Mouse (Mus musculus) bone marrow macrophage, adult 2 months (primary cell): ENCODE data around the gene Gm5475. TPM values are rescaled to one million over a fixed set of nuclear protein-coding genes. Genes with fewer than 3 reads are reported as not detected.

Experiments used
- H3K27ac ChIP-seq: 2 replicates; pipeline ENCODE4 v1.5.1; 2012; ENCODE audit warnings: low read depth, low read length; ENCODE audit not compliant: insufficient read depth
- H3K4me1 ChIP-seq: 2 replicates; pipeline ENCODE4 v1.6.1; 2012; ENCODE audit warnings: low read length; ENCODE audit not compliant: control insufficient read depth, insufficient read depth
- H3K4me3 ChIP-seq: 2 replicates; pipeline ENCODE4 v1.5.1; 2012; ENCODE audit warnings: mild to moderate bottlenecking, low read length, moderate library complexity; ENCODE audit not compliant: insufficient read depth
- CTCF ChIP-seq: IDR thresholded peaks from 2 replicates; pipeline ENCODE4 v1.5.1; 2012; ENCODE audit warnings: low read depth, mild to moderate bottlenecking, low read length, moderate library complexity
- POLR2A ChIP-seq: IDR thresholded peaks from 2 replicates; pipeline ENCODE4 v1.6.1; 2012; ENCODE audit warnings: mild to moderate bottlenecking, low read depth, low read length, borderline replicate concordance
- polyA plus RNA-seq: library from polyadenylated mRNA; stranded (reverse); fragments of >200 nt; gene quantifications from 2 replicates; pipeline ENCODE4 v1.2.4, GENCODE M21; 2012; ENCODE audit not compliant: missing spikeins, insufficient read depth, insufficient read length

The Gm5475 gene
- polyA plus RNA-seq, 1 experiment = not detected

DNA sequence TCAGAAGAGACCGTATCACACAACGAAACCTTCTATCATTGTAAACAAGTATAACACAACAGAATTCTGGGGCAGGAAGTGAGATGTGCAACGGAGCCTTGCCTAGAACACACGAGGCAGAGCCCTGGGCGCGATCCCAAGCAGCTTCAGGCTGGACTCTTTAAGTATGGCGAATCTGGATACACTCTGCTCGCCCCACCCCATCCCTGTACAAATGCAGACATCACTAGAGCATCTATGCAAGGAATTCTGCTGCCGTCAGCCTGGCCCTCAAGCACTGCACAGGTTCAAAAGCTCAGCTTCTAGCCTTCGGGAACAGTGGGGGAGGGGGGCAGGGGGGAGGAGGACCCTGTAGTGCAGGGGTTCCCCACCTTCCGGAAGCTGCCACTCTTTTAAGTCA, 28.9 kb upstream of the Gm5475 start:
- no peak overlapping the region for H3K4me3 ChIP-seq
- H3K4me1 ChIP-seq = no peaks in the 10 kb centered on the region
- no peak overlapping the region for H3K27ac ChIP-seq
- no peak for TF ChIP-seq POLR2A
- no peak for TF ChIP-seq CTCF

DNA sequence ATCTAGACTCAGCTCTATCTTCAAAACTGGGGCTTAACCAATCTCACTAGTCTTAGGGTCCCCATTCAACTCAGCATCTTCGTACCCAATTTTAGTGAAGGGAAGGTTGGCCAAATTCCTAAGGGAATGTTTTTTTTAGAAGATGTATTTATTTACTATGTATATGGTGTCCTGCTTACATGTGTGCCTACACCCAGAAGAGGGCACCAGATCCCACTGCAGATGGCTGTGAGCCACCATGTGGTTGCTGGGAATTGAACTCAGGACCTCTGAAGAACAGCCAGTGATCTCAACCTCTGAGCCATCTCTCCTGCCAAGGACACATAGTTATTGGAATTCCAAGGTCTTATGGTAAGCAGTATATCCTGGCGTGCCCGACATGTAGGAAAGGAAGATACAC, 26.4 kb upstream of the Gm5475 start:
- Histone ChIP-seq H3K27ac (no peak overlapping the region), H3K4me1 (no peaks in the 10 kb centered on the region), H3K4me3 (no peak overlapping the region)
- TF ChIP-seq CTCF (peak; percentile 14; the same call in 1 of the 2 replicates), POLR2A (no peak)

- H3K27ac ChIP-seq = no peak overlapping the region
- H3K4me1 ChIP-seq = peaks cover 14% of the 10 kb centered on the region
- no peak for TF ChIP-seq POLR2A
- no peak for TF ChIP-seq CTCF
- no peak overlapping the region for H3K4me3 ChIP-seq
These were observed 21.2 kb upstream of the Gm5475 start for GRCm38 (mm10) chr15:100400592-100401250.

DNA sequence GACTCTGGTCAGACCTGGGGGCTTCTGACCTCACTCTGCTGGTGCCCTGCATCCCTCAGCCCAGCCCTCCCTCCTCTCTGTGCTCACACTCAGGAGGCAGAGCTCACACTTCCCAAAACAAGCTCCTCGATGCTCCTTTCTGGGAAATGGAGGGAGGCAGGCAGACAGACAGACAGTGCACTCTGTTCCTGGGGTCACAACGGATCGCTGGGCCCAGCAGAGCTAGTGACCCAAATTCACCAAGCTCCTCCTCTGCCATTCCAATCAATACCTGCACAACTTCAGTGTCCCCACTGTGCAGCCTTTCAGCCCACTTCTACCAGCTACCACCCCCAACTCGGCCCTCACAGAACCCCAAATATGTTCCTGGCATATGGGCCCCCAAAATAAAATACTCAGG, 20.1 kb upstream of the Gm5475 start:
- peaks cover 20% of the 10 kb centered on the region for H3K4me1 ChIP-seq
- H3K4me3 ChIP-seq = no peak overlapping the region
- no peak overlapping the region for H3K27ac ChIP-seq
- no peak for TF ChIP-seq CTCF
- no peak for TF ChIP-seq POLR2A

DNA sequence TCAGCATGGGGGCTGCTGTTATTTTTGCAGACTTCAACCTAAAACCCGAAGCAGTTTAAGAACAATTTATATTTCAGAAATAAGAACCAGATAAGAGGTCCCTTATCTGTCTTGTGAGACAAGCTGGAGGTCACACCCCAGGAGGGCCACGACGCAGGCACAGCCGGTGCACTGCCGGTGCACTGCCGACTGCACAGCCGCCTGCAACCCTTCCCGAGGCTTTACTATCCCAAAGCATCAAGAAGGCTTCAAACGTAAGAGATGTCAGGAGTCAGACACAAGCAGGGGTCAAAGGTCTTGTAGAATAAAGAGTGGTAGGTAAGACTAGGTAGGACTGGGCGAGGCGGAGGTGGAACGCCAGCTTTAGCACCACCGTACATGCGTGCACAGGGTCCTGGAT, 19.6 kb upstream of the Gm5475 start:
- Histone ChIP-seq H3K27ac (no peak overlapping the region), H3K4me1 (peaks cover 20% of the 10 kb centered on the region), H3K4me3 (no peak overlapping the region)
- no peak for TF ChIP-seq POLR2A

GRCm38 (mm10) chr15:100402798-100403197, 19.1 kb upstream of the Gm5475 start:
- TF ChIP-seq CTCF = no peak
- no peak for TF ChIP-seq POLR2A
- H3K4me1 ChIP-seq = peaks cover 20% of the 10 kb centered on the region
- peak overlapping the region; percentile 36 for H3K27ac ChIP-seq
- H3K4me3 ChIP-seq = no peak overlapping the region

- H3K4me1 ChIP-seq = peaks cover 20% of the 10 kb centered on the region
- TF ChIP-seq POLR2A = no peak
- TF ChIP-seq CTCF = no peak
- H3K4me3 ChIP-seq = no peak overlapping the region
- peak overlapping the region; percentile 36 for H3K27ac ChIP-seq
These were observed 18.5 kb upstream of the Gm5475 start for GRCm38 (mm10) chr15:100403318-100404000.

DNA sequence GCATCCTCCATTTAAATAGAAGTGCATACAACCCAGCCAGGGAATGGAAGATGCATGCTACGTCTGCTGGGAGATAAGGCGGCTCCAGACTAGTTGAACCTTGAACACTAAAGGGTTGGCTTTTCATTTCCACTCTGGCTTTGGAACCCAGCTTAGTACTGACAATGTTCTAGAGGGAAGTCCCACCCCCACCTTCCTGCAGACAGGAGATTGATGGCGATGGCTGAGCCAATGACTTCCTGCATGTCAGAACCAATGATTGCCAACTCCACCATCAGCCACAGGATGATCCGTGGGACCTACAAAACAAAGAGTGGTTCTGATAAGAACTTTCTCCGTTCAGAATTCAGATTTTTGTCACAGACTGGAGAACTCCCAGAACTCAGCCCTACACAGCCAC, 15.9 kb upstream of the Gm5475 start:
- Histone ChIP-seq H3K27ac (0 out of 2 replicates have a peak overlapping the region, but pooled peaks have one; percentile 1), H3K4me3 (no peak overlapping the region), H3K4me1 (peaks cover 26% of the 10 kb centered on the region)
- TF ChIP-seq CTCF (no peak), POLR2A (no peak)

- Histone ChIP-seq H3K27ac (peak overlapping the region; percentile 23), H3K4me1 (peaks cover 36% of the 10 kb centered on the region), H3K4me3 (no peak overlapping the region)
- TF ChIP-seq CTCF (no peak), POLR2A (no peak)
These were observed 10.9 kb upstream of the Gm5475 start for GRCm38 (mm10) chr15:100410918-100411672.

- H3K4me3 ChIP-seq = no peak overlapping the region
- H3K4me1 ChIP-seq = peaks cover 40% of the 10 kb centered on the region
- no peak overlapping the region for H3K27ac ChIP-seq
- no peak for TF ChIP-seq CTCF
- no peak for TF ChIP-seq POLR2A
These were observed 10.2 kb upstream of the Gm5475 start for GRCm38 (mm10) chr15:100411731-100412130.
